Mouse (Mus musculus) bone marrow, adult 2 months (tissue): ENCODE results near the gene Zfp652.

Source experiments
- CTCF ChIP-seq: fragments of 200-500 bp; IDR thresholded peaks from 2 replicates; pipeline ENCODE4 v1.5.1; 2011; ENCODE audit warnings: low read length, control low read depth; ENCODE audit not compliant: control insufficient read depth, insufficient read depth
- POLR2A ChIP-seq: fragments of 200-500 bp; IDR thresholded peaks from 2 replicates; pipeline ENCODE4 v1.6.1; 2011; ENCODE audit warnings: low read depth, mild to moderate bottlenecking, control low read depth, low read length, borderline replicate concordance; ENCODE audit not compliant: control insufficient read depth

- TF ChIP-seq CTCF (no peak), POLR2A (peak; percentile 75)
Measured at GRCm38 (mm10) chr11:95713225-95713810, 845 bp downstream of the Zfp652 start.
